Mouse (Mus musculus) stomach, embryonic 14.5 days (tissue): ENCODE results near the gene Nodal. TPM values are rescaled to one million over a fixed set of nuclear protein-coding genes. Genes with fewer than 3 reads are reported as not detected.
"Not testable (repeated sequence)": the region's sequence is repeated elsewhere in the genome, so short reads cannot be mapped to it uniquely, and the experiment has no call there.

Experiments
- ATAC-seq: fragments of 200-750 bp; cut with Nextera tagmentation; 2 replicates; pipeline ENCODE4 v1.8.0; 2017; ENCODE audit warnings: low read depth, moderate TSS enrichment; ENCODE audit not compliant: insufficient number of reproducible peaks, insufficient read depth, low FRiP score
- H3K27ac ChIP-seq: fragments of 300-500 bp; sonication (generic); 2 replicates; pipeline ENCODE4 v1.5.1; 2014; ENCODE audit warnings: mild to moderate bottlenecking, low read length, moderate library complexity, mixed read lengths
- H3K27me3 ChIP-seq: fragments of 300-500 bp; sonication (generic); 2 replicates; pipeline ENCODE4 v1.6.1; 2014; ENCODE audit warnings: low read length, control low read depth, mixed read lengths; ENCODE audit not compliant: control insufficient read depth, insufficient read depth
- H3K36me3 ChIP-seq: fragments of 300-500 bp; sonication (generic); 2 replicates; pipeline ENCODE4 v1.6.1; 2014; ENCODE audit warnings: mild to moderate bottlenecking, control low read depth, low read length, moderate library complexity, mixed read lengths; ENCODE audit not compliant: control insufficient read depth, insufficient read depth
- H3K4me1 ChIP-seq: fragments of 300-500 bp; sonication (generic); 2 replicates; pipeline ENCODE4 v1.6.1; 2014; ENCODE audit warnings: low read length, control low read depth, mixed read lengths; ENCODE audit not compliant: control insufficient read depth, insufficient read depth
- H3K4me2 ChIP-seq: fragments of 300-500 bp; sonication (generic); replicated peaks from 2 replicates; pipeline ENCODE4 v1.6.1; 2014; ENCODE audit warnings: low read depth, low read length, control low read depth
- H3K4me3 ChIP-seq: fragments of 300-500 bp; sonication (generic); 2 replicates; pipeline ENCODE4 v1.5.1; 2014; ENCODE audit warnings: low read depth, low read length, control low read depth
- H3K9ac ChIP-seq: fragments of 300-500 bp; sonication (generic); replicated peaks from 2 replicates; pipeline ENCODE4 v1.6.1; 2014; ENCODE audit warnings: low read depth, mild to moderate bottlenecking, control low read depth, low read length, moderate library complexity, mixed read lengths
- H3K9me3 ChIP-seq: fragments of 300-500 bp; sonication (generic); 2 replicates; pipeline ENCODE4 v1.6.1; 2016; ENCODE audit warnings: low read depth, low read length, control low read depth; ENCODE audit not compliant: control insufficient read depth
- WGBS: fragments of 180-500 bp; shearing (Covaris S2); extraction: QIAGEN DNeasy Blood & Tissue Kit; methylation state at CpG from one replicate; pipeline ENCODE4 v1.1.7; 2014; 5-methylcytosine and 5-hydroxymethylcytosine counted together
- polyA plus RNA-seq: library from polyadenylated mRNA; unstranded; fragments of >200 nt; fragmentation: Nextera tagmentation; extraction: Ambion mirVana; gene quantifications from 2 replicates; pipeline ENCODE4 v1.2.1, GENCODE M21; 2014

Nodal gene
- polyA plus RNA-seq, 1 experiment from 2014 or later = not detected

DNA sequence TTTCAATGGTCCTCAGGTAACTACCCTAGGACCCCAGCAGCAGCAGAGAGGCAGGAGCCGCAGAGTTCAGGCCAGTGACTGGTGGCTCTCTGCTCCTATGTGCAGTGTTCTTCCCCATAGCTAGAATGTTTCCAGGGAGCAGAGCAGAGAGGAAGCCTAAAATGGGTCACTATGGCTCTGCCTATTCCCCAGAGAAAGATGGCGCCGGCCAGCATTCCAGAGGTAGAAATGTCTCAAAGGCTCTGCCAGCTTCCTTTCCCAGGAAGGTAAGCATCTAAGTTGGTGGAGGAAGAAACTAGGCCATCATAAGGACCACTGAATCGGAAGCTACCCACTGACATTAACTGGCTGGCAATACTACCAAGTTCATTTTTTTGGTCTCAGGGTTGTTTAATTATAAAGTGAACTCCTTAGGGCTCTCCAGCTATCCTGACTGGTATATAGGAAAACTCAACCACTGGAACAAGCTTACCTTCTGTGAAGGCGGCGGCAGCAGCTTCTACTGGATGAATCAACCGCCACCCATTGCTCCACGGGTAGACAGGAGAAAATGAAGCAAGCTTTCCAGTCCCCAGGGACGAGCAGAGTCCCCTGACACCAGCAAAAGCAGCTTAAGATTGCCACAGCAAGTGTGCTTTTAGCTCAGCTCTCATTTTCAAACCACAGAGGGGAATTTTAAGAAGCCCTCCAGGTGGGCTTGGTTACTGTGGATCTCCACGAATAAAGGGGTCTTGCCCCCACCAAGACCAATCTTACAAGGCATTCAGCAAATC lies 30.0 kb downstream of the Nodal start:
- Histone ChIP-seq H3K9ac (no peak overlapping the region), H3K4me2 (no peak overlapping the region), H3K9me3 (no peaks in the 10 kb centered on the region), H3K4me1 (peaks cover 22% of the 10 kb centered on the region), H3K27me3 (no peaks in the 10 kb centered on the region), H3K36me3 (peaks cover 8% of the 10 kb centered on the region), H3K27ac (no peak overlapping the region), H3K4me3 (no peak overlapping the region)
- WGBS = 84% methylated on average over 10 of the region's 10 CpGs
- ATAC-seq = no peak

DNA sequence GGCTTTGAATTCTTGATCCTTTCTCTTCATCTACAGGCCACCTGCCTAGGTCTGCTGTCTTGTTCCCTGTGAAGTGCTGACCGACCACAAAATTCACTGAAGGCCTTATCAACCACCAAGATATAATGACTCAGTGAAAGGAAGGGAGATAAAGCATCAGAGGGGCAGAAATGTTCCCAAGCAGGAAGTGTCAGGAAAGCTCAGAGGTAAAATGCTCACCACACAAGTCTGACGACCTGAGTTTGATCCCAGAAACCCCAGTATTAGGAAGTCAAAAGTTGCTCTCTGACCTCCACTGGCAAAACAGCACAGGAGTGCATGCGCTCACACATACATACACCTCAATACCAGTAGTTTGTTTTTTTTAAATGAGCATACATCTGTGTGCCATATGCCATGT lies 31.1 kb downstream of the Nodal start:
- H3K4me2 ChIP-seq = no peak overlapping the region
- no peak overlapping the region for H3K9ac ChIP-seq
- no peaks in the 10 kb centered on the region for H3K9me3 ChIP-seq
- no peaks in the 10 kb centered on the region for H3K27me3 ChIP-seq
- peaks cover 8% of the 10 kb centered on the region for H3K36me3 ChIP-seq
- peaks cover 16% of the 10 kb centered on the region for H3K4me1 ChIP-seq
- 76% methylated on average over 3 of the region's 3 CpGs for WGBS
- H3K27ac ChIP-seq = no peak overlapping the region
- H3K4me3 ChIP-seq = no peak overlapping the region
- no peak for ATAC-seq

DNA sequence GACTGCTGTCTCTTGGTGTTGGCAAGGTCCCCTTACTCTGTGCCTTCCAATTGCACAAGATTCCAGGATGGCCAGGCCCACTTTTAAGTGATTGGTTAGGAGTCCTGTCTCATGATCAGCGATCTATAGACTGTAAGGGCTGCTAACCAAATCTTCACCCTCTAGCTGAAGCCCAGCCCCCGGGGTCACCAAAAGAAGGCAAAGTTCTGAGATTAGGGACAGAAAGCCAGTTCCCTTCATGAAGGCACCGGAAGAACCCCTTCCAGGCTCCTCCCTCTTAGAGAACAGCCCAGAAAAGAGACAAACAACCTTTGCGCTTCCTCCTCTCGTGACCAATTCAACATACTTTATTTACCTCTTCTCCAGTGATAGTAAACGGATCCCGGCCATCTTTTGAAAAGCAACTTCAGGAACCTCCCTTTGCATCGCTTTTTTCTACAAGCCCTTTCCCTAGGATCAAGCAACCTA lies 33.7 kb downstream of the Nodal start:
- peak overlapping the region; percentile 85 for H3K4me2 ChIP-seq
- H3K4me3 ChIP-seq = peak overlapping the region; percentile 99
- 3% methylated on average over 8 of the region's 8 CpGs for WGBS
- H3K9ac ChIP-seq = peak overlapping the region; percentile 96
- peaks cover 8% of the 10 kb centered on the region for H3K36me3 ChIP-seq
- H3K4me1 ChIP-seq = peaks cover 7% of the 10 kb centered on the region; the same call in 1 of the 2 replicates
- H3K27ac ChIP-seq = peak overlapping the region; percentile 82; the same call in 1 of the 2 replicates
- no peaks in the 10 kb centered on the region for H3K27me3 ChIP-seq
- ATAC-seq = no peak
- H3K9me3 ChIP-seq = no peaks in the 10 kb centered on the region

DNA sequence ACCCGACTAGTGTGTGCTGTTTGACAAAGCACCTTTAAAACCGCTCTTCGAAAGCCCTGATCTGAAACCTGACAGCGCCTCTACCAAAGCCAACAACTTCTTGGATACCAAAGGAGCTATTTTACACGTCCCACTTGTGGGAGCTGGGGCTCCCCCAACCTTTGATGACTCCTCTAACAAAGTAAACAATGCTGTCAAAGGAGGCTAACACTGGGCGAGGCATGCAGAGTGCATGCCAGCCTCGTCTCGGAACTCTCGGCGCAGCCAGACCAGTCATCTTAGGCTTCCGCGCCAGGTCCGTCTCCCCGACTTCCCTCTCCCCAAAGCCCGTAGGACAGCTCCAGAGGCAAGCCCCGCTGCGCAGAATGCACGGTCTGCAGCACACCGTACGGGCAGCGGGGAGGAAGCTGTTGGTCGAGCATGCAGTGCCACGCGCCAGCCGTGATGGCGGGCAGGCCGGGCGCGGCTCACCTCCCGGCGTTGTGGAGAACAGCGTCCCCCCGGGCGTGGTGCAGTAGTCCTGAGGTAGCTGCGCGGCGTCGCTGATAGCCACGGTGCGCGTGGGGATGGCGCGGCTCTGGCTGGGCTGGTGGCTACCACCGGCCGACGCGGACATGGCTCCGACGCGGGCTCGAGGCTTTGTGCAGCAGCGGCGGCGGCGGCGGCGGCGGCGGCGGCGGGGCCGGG lies 34.3 kb downstream of the Nodal start:
- H3K9ac ChIP-seq = peak overlapping the region; percentile 96
- H3K27me3 ChIP-seq = no peaks in the 10 kb centered on the region
- no peaks in the 10 kb centered on the region for H3K9me3 ChIP-seq
- H3K4me3 ChIP-seq = peak overlapping the region; percentile 99
- H3K27ac ChIP-seq = peak overlapping the region; percentile 82
- peaks cover 7% of the 10 kb centered on the region; the same call in 1 of the 2 replicates for H3K36me3 ChIP-seq
- peaks cover 7% of the 10 kb centered on the region; the same call in 1 of the 2 replicates for H3K4me1 ChIP-seq
- peak; percentile 33; the same call in 1 of the 2 replicates for ATAC-seq
- peak overlapping the region; percentile 85 for H3K4me2 ChIP-seq
- WGBS = under 1% methylated on average over 62 of the region's 62 CpGs

DNA sequence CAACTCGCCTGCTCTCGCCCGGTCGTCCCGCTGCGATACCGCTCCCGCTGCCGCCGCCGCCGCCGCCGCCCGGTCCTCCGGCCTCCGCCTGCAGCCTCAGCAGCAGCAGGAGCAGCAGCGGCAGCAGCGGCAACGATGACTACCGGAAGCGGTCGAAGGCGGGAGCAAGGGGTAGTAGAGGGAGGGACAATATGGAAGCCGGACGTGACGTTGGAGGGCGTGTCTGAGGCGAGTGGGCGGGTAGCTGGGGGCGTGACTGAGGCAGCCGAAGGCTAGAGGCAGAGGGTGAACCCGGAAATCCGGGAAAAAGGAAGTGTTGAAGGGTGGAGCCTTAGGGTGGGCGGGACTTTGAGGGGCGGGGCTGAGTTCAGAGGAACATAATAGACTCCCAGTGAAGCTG lies 34.9 kb downstream of the Nodal start, which contains the start of gene Eif4ebp2:
Eif4ebp2 (minus strand) TSS at position 17 of the 400 bp plus-strand sequence.
- Histone ChIP-seq H3K36me3 (peaks cover 4% of the 10 kb centered on the region; the same call in 1 of the 2 replicates), H3K9ac (peak within 1 kb of the TSS; percentile 96), H3K4me1 (peaks cover 7% of the 10 kb centered on the region; the same call in 1 of the 2 replicates), H3K9me3 (no peaks in the 10 kb centered on the region), H3K27ac (peak within 1 kb of the TSS; percentile 82), H3K4me2 (peak within 1 kb of the TSS; percentile 85), H3K27me3 (no peaks in the 10 kb centered on the region), H3K4me3 (peak within 1 kb of the TSS; percentile 99)
- peak; percentile 99 for ATAC-seq
- under 1% methylated on average over 34 of the region's 36 CpGs for WGBS

DNA sequence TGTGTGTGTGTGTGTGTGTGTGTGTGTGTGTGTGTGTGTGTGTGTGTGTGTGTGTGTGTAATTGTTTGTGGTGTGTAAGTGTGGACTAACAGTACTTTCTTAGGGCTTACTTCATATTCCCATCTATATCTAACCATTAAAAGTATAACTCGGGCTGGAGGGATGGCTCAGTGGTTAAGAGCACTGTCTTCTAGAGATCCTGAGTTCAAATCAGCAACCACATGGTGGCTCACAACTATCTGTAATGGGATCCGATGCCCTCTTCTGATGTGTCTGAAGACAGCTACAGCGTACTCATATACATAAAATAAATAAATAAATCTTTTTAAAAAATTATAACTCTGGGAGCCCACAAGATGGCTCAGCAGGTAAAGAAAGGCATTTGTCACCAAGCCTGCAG lies 35.4 kb downstream of the Nodal start:
- H3K9ac ChIP-seq, H3K36me3 ChIP-seq, H3K4me1 ChIP-seq, H3K27ac ChIP-seq, H3K4me2 ChIP-seq, H3K9me3 ChIP-seq, H3K4me3 ChIP-seq, H3K27me3 ChIP-seq: not testable (repeated sequence)
- WGBS = 79% methylated on average over 3 of the region's 3 CpGs
- 0 out of 2 replicates have a peak, but pooled peaks have one; percentile 7 for ATAC-seq

DNA sequence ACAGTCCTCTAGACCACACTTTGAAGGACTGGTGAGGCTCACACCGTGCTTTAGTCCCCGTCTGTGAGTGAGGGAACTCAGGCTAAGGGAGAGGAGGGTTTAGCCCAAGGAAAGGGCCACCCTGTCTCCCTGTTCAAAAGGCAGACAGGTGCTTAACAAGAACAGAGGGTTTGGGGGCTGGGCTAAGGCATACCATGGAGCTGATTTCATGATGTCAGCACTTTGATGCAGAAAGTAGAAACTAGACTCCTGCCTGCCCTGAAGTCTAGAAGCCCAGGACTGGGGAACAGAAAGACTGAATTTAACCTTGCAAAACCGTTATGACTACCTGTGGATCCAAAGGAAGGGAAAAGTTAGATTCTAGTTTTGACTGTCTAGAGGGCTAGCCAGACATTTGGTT lies 39.4 kb downstream of the Nodal start:
- no peak for ATAC-seq
- no peak overlapping the region for H3K9ac ChIP-seq
- H3K4me3 ChIP-seq = no peak overlapping the region
- no peaks in the 10 kb centered on the region for H3K9me3 ChIP-seq
- WGBS = 55% methylated on average over 3 of the region's 3 CpGs
- H3K4me2 ChIP-seq = no peak overlapping the region
- H3K4me1 ChIP-seq = no peaks in the 10 kb centered on the region
- no peaks in the 10 kb centered on the region for H3K36me3 ChIP-seq
- H3K27ac ChIP-seq = no peak overlapping the region
- no peaks in the 10 kb centered on the region for H3K27me3 ChIP-seq

DNA sequence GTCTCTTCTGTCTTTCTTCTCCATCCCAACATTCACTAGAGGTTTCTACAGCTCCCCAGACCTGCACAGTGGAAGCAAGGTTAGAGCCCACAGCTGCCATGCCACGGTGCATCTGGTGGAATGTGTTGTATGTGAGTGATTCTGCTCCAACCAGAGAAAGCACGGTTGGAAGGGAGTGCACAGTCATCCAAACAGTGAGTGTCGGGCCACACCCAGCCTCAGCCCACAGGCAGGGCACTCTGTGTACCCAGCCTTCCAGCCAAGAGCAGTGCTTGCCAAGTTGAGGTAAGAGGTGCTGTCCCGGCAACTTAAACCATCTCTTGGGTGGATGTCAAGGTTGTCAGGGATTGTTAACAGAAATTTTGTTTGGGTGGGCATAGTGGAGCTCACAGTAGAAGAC lies 47.2 kb downstream of the Nodal start:
- no peak for ATAC-seq
- H3K4me3 ChIP-seq = no peak overlapping the region
- no peaks in the 10 kb centered on the region for H3K36me3 ChIP-seq
- H3K27me3 ChIP-seq = no peaks in the 10 kb centered on the region
- no peaks in the 10 kb centered on the region for H3K9me3 ChIP-seq
- no peak overlapping the region for H3K9ac ChIP-seq
- 80% methylated on average over 4 of the region's 4 CpGs for WGBS
- no peak overlapping the region for H3K4me2 ChIP-seq
- H3K4me1 ChIP-seq = no peaks in the 10 kb centered on the region
- no peak overlapping the region for H3K27ac ChIP-seq
